ENCODE assay signal across 25 mouse cellular contexts in the genomic region with DNA sequence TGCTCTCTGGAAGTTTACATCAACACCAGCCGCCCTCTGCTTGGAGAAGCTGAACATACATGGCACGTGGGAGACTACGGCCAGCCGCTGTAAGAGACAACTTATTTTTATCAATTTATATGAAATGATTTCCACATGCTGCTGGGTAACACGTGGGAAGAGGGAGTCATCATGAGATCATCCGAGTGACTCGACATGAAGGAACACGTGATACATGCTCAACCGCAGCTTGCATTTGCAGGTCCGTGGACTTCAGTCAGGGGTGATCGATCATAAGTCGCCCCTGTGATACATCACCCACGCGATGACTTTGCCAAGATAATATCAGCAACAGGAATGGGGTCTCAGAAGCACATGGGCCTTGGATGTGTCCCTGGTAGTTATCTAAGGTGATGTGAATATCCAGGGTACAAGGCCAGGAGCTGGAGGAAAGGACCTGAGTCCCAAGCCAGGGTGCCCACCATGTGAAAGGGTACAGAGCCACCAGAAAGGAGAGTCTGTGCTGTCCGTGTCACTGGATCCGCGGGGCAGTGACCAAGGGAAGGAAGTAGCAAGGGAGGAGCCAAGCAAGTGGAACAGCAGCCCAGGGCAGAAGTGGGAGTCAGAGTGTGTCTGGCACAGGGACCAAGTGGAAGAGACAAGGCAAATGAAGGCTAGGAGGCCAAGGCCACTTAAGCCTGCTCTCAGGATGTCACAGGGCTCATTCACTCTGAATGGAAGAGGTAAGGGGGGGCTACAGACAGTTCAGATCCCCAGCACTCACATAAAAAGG. TPM values are rescaled to one million over a fixed set of nuclear protein-coding genes. Genes with fewer than 3 reads are reported as not detected.
DNase-seq lines count a peak whose midpoint lies in the region; ATAC-seq lines count a peak whose summit lies in the region.
"Had no signal": no experiment of that assay in that cellular context is flagged by ENCODE, and none has a peak within 500 bp of the region (broad histone marks: within the 10 kb centered on the region; RNA-seq: fewer than 3 reads in every experiment).

No protein-coding gene starts in this region.

- H3K36me3 ChIP-seq in hindbrain, embryonic 10.5 days, result peaks cover 11% of the 10 kb centered on the region
- 0 out of 2 replicates have a peak, but pooled peaks cover 5% of the 10 kb centered on the region for H3K36me3 ChIP-seq in hindbrain, embryonic 13.5 days
- no peaks in the 10 kb centered on the region for H3K36me3 ChIP-seq in megakaryocyte, embryonic 14.5 days (replicated peaks; ENCODE audit: low read length)
- H3K36me3 ChIP-seq: heart, embryonic 10.5 days; liver, embryonic 12.5 days; lung, embryonic 15.5 days; neural tube, embryonic 15.5 days had no signal

- ATAC-seq in hindbrain, embryonic 13.5 days (ENCODE audit: low FRiP score), result no peak
- no peak for ATAC-seq in megakaryocyte, adult 5-6 weeks (ENCODE audit: poor library complexity, severe bottlenecking)
- ATAC-seq: liver, embryonic 12.5 days had no signal

- H3K4me1 ChIP-seq in hindbrain, embryonic 10.5 days (replicated peaks), result peaks cover 35% of the 10 kb centered on the region
- H3K4me1 ChIP-seq in hindbrain, embryonic 13.5 days (replicated peaks), result peaks cover 32% of the 10 kb centered on the region
- peaks cover 16% of the 10 kb centered on the region for H3K4me1 ChIP-seq in megakaryocyte, embryonic 14.5 days
- H3K4me1 ChIP-seq: liver, embryonic 12.5 days had no signal

- no peak overlapping the region for H3K4me2 ChIP-seq in hindbrain, embryonic 13.5 days
- H3K4me2 ChIP-seq: liver, embryonic 12.5 days; lung, embryonic 15.5 days; neural tube, embryonic 15.5 days had no signal

- no peak for DNase-seq in hindbrain, embryonic 10.5 days (ENCODE audit: low spot score)
- peak; percentile 52 to 54 for DNase-seq in adrenal gland, postnatal 36 days
- peak; percentile 51 for DNase-seq in telencephalon, adult 2 months (ENCODE audit: low read depth, low spot score)
- DNase-seq in MN1 (ENCODE audit: low spot score), result no peak
- DNase-seq in thymus, postnatal 14 days, result no peak
- DNase-seq: cerebellum, adult 9-11 months; gastrocnemius, postnatal 36 days; heart, postnatal 14 days; kidney, postnatal 10 days; layer of hippocampus, postnatal 36 days; retina, postnatal 1 day had no signal

- H3K9ac ChIP-seq in hindbrain, embryonic 13.5 days, result no peak overlapping the region; the same call in 1 of the 2 replicates
- H3K9ac ChIP-seq: liver, embryonic 12.5 days; lung, embryonic 15.5 days; neural tube, embryonic 15.5 days had no signal

- WGBS in hindbrain, embryonic 10.5 days, result 86% methylated on average over 17 of the region's 17 CpGs
- WGBS in hindbrain, embryonic 13.5 days, result 86% methylated on average over 17 of the region's 17 CpGs

- peaks cover 9% of the 10 kb centered on the region for H3K27me3 ChIP-seq in hindbrain, embryonic 10.5 days (ENCODE audit: insufficient read depth, poor library complexity, severe bottlenecking)
- H3K27me3 ChIP-seq in hindbrain, embryonic 13.5 days, result 0 out of 2 replicates have a peak, but pooled peaks cover 10% of the 10 kb centered on the region
- peaks cover 82% of the 10 kb centered on the region for H3K27me3 ChIP-seq in megakaryocyte, embryonic 14.5 days (replicated peaks)
- H3K27me3 ChIP-seq: neural tube, embryonic 15.5 days had no signal

- peak overlapping the region; percentile 23; the same call in 1 of the 2 replicates for H3K27ac ChIP-seq in hindbrain, embryonic 10.5 days
- no peak overlapping the region for H3K27ac ChIP-seq in hindbrain, embryonic 13.5 days
- H3K27ac ChIP-seq: embryonic facial prominence, embryonic 10.5 days; heart, embryonic 10.5 days; liver, embryonic 12.5 days; lung, embryonic 15.5 days; neural tube, embryonic 15.5 days; stomach, postnatal 0 days had no signal

- no peak overlapping the region for H3K4me3 ChIP-seq in hindbrain, embryonic 10.5 days
- H3K4me3 ChIP-seq in hindbrain, embryonic 13.5 days, result no peak overlapping the region
- peak overlapping the region; percentile 12 for H3K4me3 ChIP-seq in megakaryocyte, embryonic 14.5 days (replicated peaks)
- H3K4me3 ChIP-seq: embryonic facial prominence, embryonic 10.5 days; heart, embryonic 10.5 days; liver, embryonic 12.5 days; lung, embryonic 15.5 days; neural tube, embryonic 15.5 days had no signal

- 0 out of 2 replicates have a peak, but pooled peaks cover 5% of the 10 kb centered on the region for H3K9me3 ChIP-seq in hindbrain, embryonic 10.5 days
- no peaks in the 10 kb centered on the region for H3K9me3 ChIP-seq in hindbrain, embryonic 13.5 days
- H3K9me3 ChIP-seq in megakaryocyte, embryonic 14.5 days, result peaks cover 13% of the 10 kb centered on the region
- H3K9me3 ChIP-seq: embryonic facial prominence, embryonic 10.5 days; heart, embryonic 10.5 days; liver, embryonic 12.5 days; lung, embryonic 15.5 days; neural tube, embryonic 15.5 days had no signal

RNA-seq across cellular contexts. Expression of gene Shc2, which starts 4.5 kb away (rescaled TPM):
- 20.5 and 22.6 TPM in 2 replicates for polyA plus RNA-seq in hindbrain, embryonic 10.5 days (2016; fragmentation: Nextera tagmentation; extraction: Ambion mirVana)
- 24.5 and 26.5 TPM in 2 replicates for polyA plus RNA-seq in hindbrain, embryonic 13.5 days (2015; fragmentation: Nextera tagmentation; extraction: Ambion mirVana)
- not detected in 2 replicates for polyA plus RNA-seq in megakaryocyte, embryonic 14.5 days (2012; ENCODE audit: insufficient read depth, low replicate concordance)
- total RNA-seq in megakaryocyte, adult 5-6 weeks (2015), result not detected in 2 replicates
- total RNA-seq in megakaryocyte, adult 5-6 weeks (2017), result not detected in 2 replicates
- total RNA-seq in adrenal gland, postnatal 36 days (2021), result 1 to 10 TPM; 3.0 to 5.2 TPM
- total RNA-seq: megakaryocyte-erythroid progenitor cell, adult 5-6 weeks; MEL; monocyte, adult 5-6 weeks had no signal

RNA-seq across cellular contexts. Expression of gene Odf3l2, which starts 12.3 kb away (rescaled TPM):
- polyA plus RNA-seq in hindbrain, embryonic 10.5 days (2016; fragmentation: Nextera tagmentation; extraction: Ambion mirVana), result not detected in 2 replicates
- polyA plus RNA-seq in hindbrain, embryonic 13.5 days (2015; fragmentation: Nextera tagmentation; extraction: Ambion mirVana), result not detected in 2 replicates
- not detected in 2 replicates for polyA plus RNA-seq in megakaryocyte, embryonic 14.5 days (2012; ENCODE audit: insufficient read depth, low replicate concordance)
- not detected in 2 replicates for total RNA-seq in megakaryocyte, adult 5-6 weeks (2015)
- total RNA-seq in megakaryocyte, adult 5-6 weeks (2017), result not detected in 2 replicates
- total RNA-seq in adrenal gland, postnatal 36 days (2021), result not detected
- total RNA-seq: heart, postnatal 14 days; megakaryocyte-erythroid progenitor cell, adult 5-6 weeks; MEL; monocyte, adult 5-6 weeks had no signal
- polyA plus RNA-seq: embryonic facial prominence, embryonic 10.5 days; heart, embryonic 10.5 days; liver, embryonic 12.5 days; lung, embryonic 15.5 days; spleen, adult 2 months; stomach, postnatal 0 days had no signal

RNA-seq across cellular contexts. Expression of gene C2cd4c, which starts 19.4 kb away (rescaled TPM):
- polyA plus RNA-seq in hindbrain, embryonic 10.5 days (2016; fragmentation: Nextera tagmentation; extraction: Ambion mirVana), result 0.02 and 0.07 TPM in 2 replicates
- polyA plus RNA-seq in hindbrain, embryonic 13.5 days (2015; fragmentation: Nextera tagmentation; extraction: Ambion mirVana), result 0.17 and 0.27 TPM in 2 replicates
- not detected in 2 replicates for polyA plus RNA-seq in megakaryocyte, embryonic 14.5 days (2012; ENCODE audit: insufficient read depth, low replicate concordance)
- not detected in 2 replicates for total RNA-seq in megakaryocyte, adult 5-6 weeks (2015)
- total RNA-seq in megakaryocyte, adult 5-6 weeks (2017), result not detected in 2 replicates
- total RNA-seq in adrenal gland, postnatal 36 days (2021), result under 1 TPM; 0.16 to 0.30 TPM
- total RNA-seq: heart, postnatal 14 days; megakaryocyte-erythroid progenitor cell, adult 5-6 weeks; MEL; monocyte, adult 5-6 weeks had no signal
- polyA plus RNA-seq: embryonic facial prominence, embryonic 10.5 days; heart, embryonic 10.5 days; liver, embryonic 12.5 days; lung, embryonic 15.5 days; spleen, adult 2 months had no signal

RNA-seq across cellular contexts. Expression of gene Madcam1, which starts 31.2 kb away (rescaled TPM):
- polyA plus RNA-seq in hindbrain, embryonic 10.5 days (2016; fragmentation: Nextera tagmentation; extraction: Ambion mirVana), result 1.4 and 1.5 TPM in 2 replicates
- polyA plus RNA-seq in hindbrain, embryonic 13.5 days (2015; fragmentation: Nextera tagmentation; extraction: Ambion mirVana), result 0.87 and 0.88 TPM in 2 replicates
- polyA plus RNA-seq in megakaryocyte, embryonic 14.5 days (2012; ENCODE audit: insufficient read depth, low replicate concordance), result 0.78 TPM in 1 of 2 replicates, not detected in the other
- total RNA-seq in megakaryocyte, adult 5-6 weeks (2015), result not detected in 2 replicates
- total RNA-seq in megakaryocyte, adult 5-6 weeks (2017), result not detected in 2 replicates
- not detected for total RNA-seq in adrenal gland, postnatal 36 days (2021)
- total RNA-seq: gastrocnemius, postnatal 36 days; layer of hippocampus, postnatal 36 days; left cerebral cortex, postnatal 36 days; megakaryocyte-erythroid progenitor cell, adult 5-6 weeks; MEL; monocyte, adult 5-6 weeks had no signal

RNA-seq across cellular contexts. Expression of gene Tpgs1, which starts 36.0 kb away (rescaled TPM):
- 66.0 and 76.6 TPM in 2 replicates for polyA plus RNA-seq in hindbrain, embryonic 10.5 days (2016; fragmentation: Nextera tagmentation; extraction: Ambion mirVana)
- polyA plus RNA-seq in hindbrain, embryonic 13.5 days (2015; fragmentation: Nextera tagmentation; extraction: Ambion mirVana), result 86.5 and 93.4 TPM in 2 replicates
- 209 and 257 TPM in 2 replicates for polyA plus RNA-seq in megakaryocyte, embryonic 14.5 days (2012; ENCODE audit: insufficient read depth, low replicate concordance)
- total RNA-seq in megakaryocyte, adult 5-6 weeks (2015), result 17.5 and 21.0 TPM in 2 replicates
- 8.8 and 21.1 TPM in 2 replicates for total RNA-seq in megakaryocyte, adult 5-6 weeks (2017)
- total RNA-seq in adrenal gland, postnatal 36 days (2021), result 10 to 100 TPM; 31.6 to 39.0 TPM

Comparison
In these comparisons a context has a peak if more than half of its experiments do, and no peak if none do; other contexts are left out.
1. DNase-seq: peak in adrenal gland, postnatal 36 days (2 of 2) and telencephalon, adult 2 months (single experiment); none in hindbrain, embryonic 10.5 days (single experiment), MN1 (single experiment) and thymus, postnatal 14 days (single experiment).
2. RNA of gene Shc2, which starts 4.5 kb away (polyA plus RNA-seq): 24.5 to 26.5 TPM in hindbrain, embryonic 13.5 days and 20.5 to 22.6 TPM in hindbrain, embryonic 10.5 days; not detected in megakaryocyte, embryonic 14.5 days; every median in the first group is over 10 times any median in the second.